Mouse (Mus musculus): ENCODE measurements around the gene Sh3tc1. TPM values are rescaled to one million over a fixed set of nuclear protein-coding genes. Genes with fewer than 3 reads are reported as not detected.

Gene Sh3tc1
- polyA plus RNA-seq, 1 experiment from 2014 or later = 4.3 TPM

Other genes with a start within 250 kb of the Sh3tc1 start
- gene Cpz, start 214.3 kb downstream of the Sh3tc1 start, polyA plus RNA-seq (2014; fragmentation: Nextera tagmentation; extraction: Ambion mirVana) = 5.4 and 6.0 TPM in 2 replicates
- 9.1 and 10.2 TPM in 2 replicates for gene Trmt44, start 164.9 kb downstream of the Sh3tc1 start, polyA plus RNA-seq (2014; fragmentation: Nextera tagmentation; extraction: Ambion mirVana)
- 15.9 and 16.6 TPM in 2 replicates for gene Acox3, start 156.9 kb downstream of the Sh3tc1 start, polyA plus RNA-seq (2014; fragmentation: Nextera tagmentation; extraction: Ambion mirVana)
- gene Htra3, start 60.2 kb downstream of the Sh3tc1 start, polyA plus RNA-seq (2014; fragmentation: Nextera tagmentation; extraction: Ambion mirVana) = 7.5 and 7.9 TPM in 2 replicates
- gene Ablim2, start 17.9 kb upstream of the Sh3tc1 start, polyA plus RNA-seq (2014; fragmentation: Nextera tagmentation; extraction: Ambion mirVana) = 1.1 and 1.7 TPM in 2 replicates
- gene Afap1, start 153.3 kb upstream of the Sh3tc1 start, polyA plus RNA-seq (2014; fragmentation: Nextera tagmentation; extraction: Ambion mirVana) = 57.8 and 61.8 TPM in 2 replicates

Data from neural tube, embryonic 11.5 days (tissue).